ENCODE assay signal across 8 mouse cellular contexts in genomic region chr10:18139615-18140014, GRCm38 (mm10).
DNase-seq lines count a peak whose midpoint lies in the region; ATAC-seq and TF ChIP-seq lines count a peak whose summit lies in the region.
"Had no signal": no experiment of that assay in that cellular context is flagged by ENCODE, and none has a peak within 500 bp of the region (broad histone marks: within the 10 kb centered on the region; RNA-seq: fewer than 3 reads in every experiment).

No protein-coding gene starts in this region.

- H3K27me3 ChIP-seq in lung, embryonic 16.5 days (ENCODE audit: control insufficient read depth, insufficient read depth, low read depth, low read length): no peaks in the 10 kb centered on the region
- H3K27me3 ChIP-seq in forebrain, embryonic 16.5 days (replicated peaks; ENCODE audit: control insufficient read depth, insufficient read depth, low read length): no peaks in the 10 kb centered on the region
- H3K27me3 ChIP-seq in limb, embryonic 14.5 days (ENCODE audit: control insufficient read depth, insufficient read depth, low read length): no peaks in the 10 kb centered on the region
- no peaks in the 10 kb centered on the region for H3K27me3 ChIP-seq in neural tube, embryonic 15.5 days (replicated peaks)

- H3K4me1 ChIP-seq in lung, embryonic 16.5 days (replicated peaks; ENCODE audit: control insufficient read depth, insufficient read depth, low read length): no peaks in the 10 kb centered on the region
- no peaks in the 10 kb centered on the region; the same call in 1 of the 2 replicates for H3K4me1 ChIP-seq in forebrain, embryonic 16.5 days (replicated peaks; ENCODE audit: control insufficient read depth, insufficient read depth, low read length)
- H3K4me1 ChIP-seq in limb, embryonic 14.5 days (ENCODE audit: control insufficient read depth, insufficient read depth, low read length): no peaks in the 10 kb centered on the region
- no peaks in the 10 kb centered on the region for H3K4me1 ChIP-seq in neural tube, embryonic 15.5 days

- 74% methylated on average over 5 of the region's 5 CpGs for WGBS in lung, embryonic 16.5 days
- WGBS in forebrain, embryonic 16.5 days: 86% methylated on average over 5 of the region's 5 CpGs
- whole genome bisulfite sequencing in limb, embryonic 14.5 days: 80% methylated on average over 5 of the region's 5 CpGs
- 85% methylated on average over 5 of the region's 5 CpGs for WGBS in neural tube, embryonic 15.5 days

- DNase-seq in lung, postnatal 4 days: no peak
- no peak for DNase-seq in limb, embryonic 14.5 days (ENCODE audit: low spot score)
- DNase-seq in thymus, postnatal 14 days: no peak
- DNase-seq: right cerebral cortex, adult 18-20 months had no signal

- no peaks in the 10 kb centered on the region for H3K36me3 ChIP-seq in lung, embryonic 16.5 days (ENCODE audit: control insufficient read depth, insufficient read depth, low read length)
- H3K36me3 ChIP-seq in forebrain, embryonic 16.5 days (ENCODE audit: control insufficient read depth, insufficient read depth): no peaks in the 10 kb centered on the region
- no peaks in the 10 kb centered on the region for H3K36me3 ChIP-seq in limb, embryonic 14.5 days (ENCODE audit: control insufficient read depth, insufficient read depth, low read length)
- no peaks in the 10 kb centered on the region for H3K36me3 ChIP-seq in neural tube, embryonic 15.5 days

- ATAC-seq in lung, embryonic 16.5 days (ENCODE audit: low read depth): no peak
- ATAC-seq in forebrain, embryonic 16.5 days: peak; percentile 51; the same call in 1 of the 2 replicates
- no peak for ATAC-seq in limb, embryonic 14.5 days (ENCODE audit: low FRiP score, low read depth)
- ATAC-seq in neural tube, embryonic 15.5 days (ENCODE audit: low FRiP score): 0 out of 2 replicates have a peak, but pooled peaks have one; percentile 53
- ATAC-seq in granulocyte monocyte progenitor cell, adult 5-6 weeks (replicated peaks; ENCODE audit: poor library complexity, severe bottlenecking): no peak

- peak overlapping the region; percentile 28 for H3K4me3 ChIP-seq in lung, embryonic 16.5 days (ENCODE audit: low read length)
- H3K4me3 ChIP-seq in forebrain, embryonic 16.5 days (replicated peaks; ENCODE audit: low read length): peak overlapping the region; percentile 28
- H3K4me3 ChIP-seq in limb, embryonic 14.5 days (replicated peaks; ENCODE audit: low read length): 0 out of 2 replicates have a peak overlapping the region, but pooled peaks have one; percentile 14
- peak overlapping the region; percentile 25 for H3K4me3 ChIP-seq in neural tube, embryonic 15.5 days (replicated peaks)

- peak overlapping the region; percentile 45 for H3K4me2 ChIP-seq in lung, embryonic 16.5 days (ENCODE audit: low read depth, low read length)
- peak overlapping the region; percentile 39 for H3K4me2 ChIP-seq in forebrain, embryonic 16.5 days (ENCODE audit: low read length)
- peak overlapping the region; percentile 24; the same call in 1 of the 2 replicates for H3K4me2 ChIP-seq in limb, embryonic 14.5 days (replicated peaks; ENCODE audit: low read depth, low read length, severe bottlenecking)
- peak overlapping the region; percentile 43 for H3K4me2 ChIP-seq in neural tube, embryonic 15.5 days

- TF ChIP-seq POLR2A in limb, embryonic 14.5 days (IDR thresholded peaks at IDR 0.05; ENCODE audit: borderline replicate concordance, extremely low read depth, insufficient read depth, insufficient read length): no peak

- H3K9ac ChIP-seq in lung, embryonic 16.5 days (ENCODE audit: low read length): no peak overlapping the region
- H3K9ac ChIP-seq in forebrain, embryonic 16.5 days (replicated peaks; ENCODE audit: low read depth, low read length): 0 out of 2 replicates have a peak overlapping the region, but pooled peaks have one; percentile 22
- H3K9ac ChIP-seq in limb, embryonic 14.5 days (ENCODE audit: low read depth, low read length, severe bottlenecking): no peak overlapping the region
- H3K9ac ChIP-seq in neural tube, embryonic 15.5 days (replicated peaks): no peak overlapping the region

- H3K27ac ChIP-seq in lung, embryonic 16.5 days (ENCODE audit: low read length): no peak overlapping the region
- H3K27ac ChIP-seq in forebrain, embryonic 16.5 days (ENCODE audit: low read length): no peak overlapping the region
- no peak overlapping the region for H3K27ac ChIP-seq in limb, embryonic 14.5 days (replicated peaks; ENCODE audit: low read depth, low read length)
- H3K27ac ChIP-seq in neural tube, embryonic 15.5 days (replicated peaks): no peak overlapping the region

- no peaks in the 10 kb centered on the region for H3K9me3 ChIP-seq in lung, embryonic 16.5 days (ENCODE audit: control insufficient read depth, low read length)
- no peaks in the 10 kb centered on the region for H3K9me3 ChIP-seq in forebrain, embryonic 16.5 days (ENCODE audit: control insufficient read depth, low read length)
- H3K9me3 ChIP-seq in limb, embryonic 14.5 days (ENCODE audit: control insufficient read depth, low read length): no peaks in the 10 kb centered on the region
- no peaks in the 10 kb centered on the region for H3K9me3 ChIP-seq in neural tube, embryonic 15.5 days (replicated peaks)

Comparison
In these comparisons a context has a peak if more than half of its experiments do, and no peak if none do; other contexts are left out.
1. ATAC-seq: peak in forebrain, embryonic 16.5 days (single experiment) and neural tube, embryonic 15.5 days (single experiment); none in lung, embryonic 16.5 days (single experiment), limb, embryonic 14.5 days (single experiment) and granulocyte monocyte progenitor cell, adult 5-6 weeks (single experiment).
2. Peak in every context shown above with its lines, with median percentiles within 50 percentile points of each other: H3K4me2 ChIP-seq and H3K4me3 ChIP-seq.